Mouse (Mus musculus): ENCODE measurements around the gene Ovca2. TPM values are rescaled to one million over a fixed set of nuclear protein-coding genes. Genes with fewer than 3 reads are reported as not detected.

Ovca2 gene
- polyA plus RNA-seq, 1 experiment, result 19.3 TPM

GRCm38 (mm10) chr11:75190905-75191441 lies 12.3 kb upstream of the Ovca2 start, which contains the start of gene Dph1:
TSS of gene Dph1 (minus strand) at chr11:75191241.
- H3K79me2 ChIP-seq (ENCODE audit: control insufficient read depth, insufficient read depth), result peaks cover 28% of the 10 kb centered on the region
- no peak for TF ChIP-seq FOSL1 (IDR thresholded peaks at IDR 0.05; ENCODE audit: insufficient read depth, low read length, poor library complexity, severe bottlenecking)
- TF ChIP-seq USF1 (IDR thresholded peaks at IDR 0.05; ENCODE audit: low read depth), result no peak
- no peak for TF ChIP-seq MYOD1 (IDR thresholded peaks at IDR 0.05; ENCODE audit: control insufficient read depth, insufficient read length, low read depth)
- no peak for TF ChIP-seq CEBPB (IDR thresholded peaks at IDR 0.05; ENCODE audit: low read depth)
- TF ChIP-seq CTCF (IDR thresholded peaks at IDR 0.05; ENCODE audit: control insufficient read depth, insufficient read depth, insufficient read length), result no peak
- no peak for TF ChIP-seq MYOG (IDR thresholded peaks at IDR 0.05; ENCODE audit: control insufficient read depth, extremely low read depth, insufficient read length)
- TF ChIP-seq MAX (IDR thresholded peaks at IDR 0.05), result no peak
- peaks cover 15% of the 10 kb centered on the region for H3K79me3 ChIP-seq (ENCODE audit: low read depth)
- H3K4me3 ChIP-seq (ENCODE audit: insufficient read depth, poor library complexity, severe bottlenecking), result peak within 1 kb of the TSS; percentile 97
- H3ac ChIP-seq (ENCODE audit: control insufficient read depth, insufficient read length, low read depth), result peak within 1 kb of the TSS; percentile 98
- H3K36me3 ChIP-seq (ENCODE audit: control insufficient read depth, insufficient read depth), result no peaks in the 10 kb centered on the region
- peaks cover 29% of the 10 kb centered on the region for H3K27me3 ChIP-seq (ENCODE audit: control insufficient read depth, insufficient read depth, insufficient read length)

GRCm38 (mm10) chr11:75190371-75190724 lies 11.7 kb upstream of the Ovca2 start:
- peaks cover 28% of the 10 kb centered on the region for H3K79me2 ChIP-seq (ENCODE audit: control insufficient read depth, insufficient read depth)
- TF ChIP-seq CTCF (IDR thresholded peaks at IDR 0.05; ENCODE audit: control insufficient read depth, insufficient read depth, insufficient read length) (no peak), USF1 (IDR thresholded peaks at IDR 0.05; ENCODE audit: low read depth) (peak; percentile 84), MYOD1 (IDR thresholded peaks at IDR 0.05; ENCODE audit: control insufficient read depth, insufficient read length, low read depth) (no peak), MYOG (IDR thresholded peaks at IDR 0.05; ENCODE audit: control insufficient read depth, extremely low read depth, insufficient read length) (no peak), MAX (IDR thresholded peaks at IDR 0.05) (peak; percentile 98)

GRCm38 (mm10) chr11:75189713-75190370 lies 11.2 kb upstream of the Ovca2 start:
- no peak for TF ChIP-seq MYOD1 (IDR thresholded peaks at IDR 0.05; ENCODE audit: control insufficient read depth, insufficient read length, low read depth)
- no peak for TF ChIP-seq MAX (IDR thresholded peaks at IDR 0.05)
- TF ChIP-seq FOSL1 (IDR thresholded peaks at IDR 0.05; ENCODE audit: insufficient read depth, low read length, poor library complexity, severe bottlenecking), result no peak
- no peak for TF ChIP-seq MYOG (IDR thresholded peaks at IDR 0.05; ENCODE audit: control insufficient read depth, extremely low read depth, insufficient read length)
- no peak for TF ChIP-seq USF1 (IDR thresholded peaks at IDR 0.05; ENCODE audit: low read depth)
- TF ChIP-seq CTCF (IDR thresholded peaks at IDR 0.05; ENCODE audit: control insufficient read depth, insufficient read depth, insufficient read length), result no peak
- no peak for TF ChIP-seq CEBPB (IDR thresholded peaks at IDR 0.05; ENCODE audit: low read depth)
- Histone ChIP-seq H3K27me3 (ENCODE audit: control insufficient read depth, insufficient read depth, insufficient read length) (peaks cover 18% of the 10 kb centered on the region), H3K79me3 (ENCODE audit: low read depth) (peaks cover 15% of the 10 kb centered on the region), H3K36me3 (ENCODE audit: control insufficient read depth, insufficient read depth) (no peaks in the 10 kb centered on the region), H3K4me3 (ENCODE audit: insufficient read depth, poor library complexity, severe bottlenecking) (peak overlapping the region; percentile 97), H3ac (ENCODE audit: control insufficient read depth, insufficient read length, low read depth) (peak overlapping the region; percentile 98), H3K79me2 (ENCODE audit: control insufficient read depth, insufficient read depth) (peaks cover 28% of the 10 kb centered on the region)

More at GRCm38 (mm10) chr11:75190371-75190724, 11.7 kb upstream of the Ovca2 start:
- H3K4me3 ChIP-seq (ENCODE audit: insufficient read depth, poor library complexity, severe bottlenecking), result peak overlapping the region; percentile 97
- H3K27me3 ChIP-seq (ENCODE audit: control insufficient read depth, insufficient read depth, insufficient read length), result peaks cover 23% of the 10 kb centered on the region
- H3K79me3 ChIP-seq (ENCODE audit: low read depth), result peaks cover 15% of the 10 kb centered on the region
- peak overlapping the region; percentile 98 for H3ac ChIP-seq (ENCODE audit: control insufficient read depth, insufficient read length, low read depth)
- H3K36me3 ChIP-seq (ENCODE audit: control insufficient read depth, insufficient read depth), result no peaks in the 10 kb centered on the region

- TF ChIP-seq CTCF (IDR thresholded peaks at IDR 0.05; ENCODE audit: control insufficient read depth, insufficient read depth, insufficient read length) (no peak), FOSL1 (IDR thresholded peaks at IDR 0.05; ENCODE audit: insufficient read depth, low read length, poor library complexity, severe bottlenecking) (no peak), MYOG (IDR thresholded peaks at IDR 0.05; ENCODE audit: control insufficient read depth, extremely low read depth, insufficient read length) (no peak), MYOD1 (IDR thresholded peaks at IDR 0.05; ENCODE audit: control insufficient read depth, insufficient read length, low read depth) (no peak), MAX (IDR thresholded peaks at IDR 0.05) (no peak), USF1 (IDR thresholded peaks at IDR 0.05; ENCODE audit: low read depth) (no peak), CEBPB (IDR thresholded peaks at IDR 0.05; ENCODE audit: low read depth) (no peak)
- Histone ChIP-seq H3K79me3 (ENCODE audit: low read depth) (peaks cover 13% of the 10 kb centered on the region), H3K36me3 (ENCODE audit: control insufficient read depth, insufficient read depth) (peaks cover 39% of the 10 kb centered on the region), H3K79me2 (ENCODE audit: control insufficient read depth, insufficient read depth) (peaks cover 25% of the 10 kb centered on the region), H3ac (ENCODE audit: control insufficient read depth, insufficient read length, low read depth) (no peak overlapping the region), H3K27me3 (ENCODE audit: control insufficient read depth, insufficient read depth, insufficient read length) (no peaks in the 10 kb centered on the region), H3K4me3 (ENCODE audit: insufficient read depth, poor library complexity, severe bottlenecking) (no peak overlapping the region)
These were observed 6.4 kb upstream of the Ovca2 start for GRCm38 (mm10) chr11:75184986-75185385.

- Histone ChIP-seq H3K27me3 (ENCODE audit: control insufficient read depth, insufficient read depth, insufficient read length) (no peaks in the 10 kb centered on the region), H3K79me3 (ENCODE audit: low read depth) (peaks cover 9% of the 10 kb centered on the region), H3ac (ENCODE audit: control insufficient read depth, insufficient read length, low read depth) (no peak overlapping the region), H3K4me3 (ENCODE audit: insufficient read depth, poor library complexity, severe bottlenecking) (no peak overlapping the region), H3K36me3 (ENCODE audit: control insufficient read depth, insufficient read depth) (peaks cover 43% of the 10 kb centered on the region), H3K79me2 (ENCODE audit: control insufficient read depth, insufficient read depth) (peaks cover 21% of the 10 kb centered on the region)
- TF ChIP-seq CTCF (IDR thresholded peaks at IDR 0.05; ENCODE audit: control insufficient read depth, insufficient read depth, insufficient read length), result no peak
- no peak for TF ChIP-seq USF1 (IDR thresholded peaks at IDR 0.05; ENCODE audit: low read depth)
- TF ChIP-seq MAX (IDR thresholded peaks at IDR 0.05), result no peak
- no peak for TF ChIP-seq MYOD1 (IDR thresholded peaks at IDR 0.05; ENCODE audit: control insufficient read depth, insufficient read length, low read depth)
- no peak for TF ChIP-seq CEBPB (IDR thresholded peaks at IDR 0.05; ENCODE audit: low read depth)
- no peak for TF ChIP-seq MYOG (IDR thresholded peaks at IDR 0.05; ENCODE audit: control insufficient read depth, extremely low read depth, insufficient read length)
- TF ChIP-seq FOSL1 (IDR thresholded peaks at IDR 0.05; ENCODE audit: insufficient read depth, low read length, poor library complexity, severe bottlenecking), result no peak
These were observed 5.9 kb upstream of the Ovca2 start for GRCm38 (mm10) chr11:75184573-75184972.
